Mouse (Mus musculus) cerebellum, adult 11-12 months (tissue): ENCODE measurements around the gene Birc5.

Source experiments
- DNase-seq: peaks from one replicate; pipeline ENCODE4 v3.0.0; 2022

Birc5 gene

GRCm38 (mm10) chr11:117857462-117857861 lies 8.4 kb downstream of the Birc5 start:
- no peak for DNase-seq

- DNase-seq = no peak
Measured at GRCm38 (mm10) chr11:117858392-117858791, 9.3 kb downstream of the Birc5 start.

- no peak for DNase-seq
Measured at GRCm38 (mm10) chr11:117860601-117861000, 11.6 kb downstream of the Birc5 start, which contains the start of gene Tmem235. Gene Tmem235, plus strand, starts transcription at chr11:117860752.

GRCm38 (mm10) chr11:117863174-117863856 lies 14.3 kb downstream of the Birc5 start:
- no peak for DNase-seq

- no peak for DNase-seq
Measured at GRCm38 (mm10) chr11:117864805-117865204, 15.8 kb downstream of the Birc5 start.

GRCm38 (mm10) chr11:117865988-117866387 lies 16.9 kb downstream of the Birc5 start:
- DNase-seq = no peak

GRCm38 (mm10) chr11:117870688-117871365 lies 21.8 kb downstream of the Birc5 start:
- DNase-seq = peak; percentile 86

GRCm38 (mm10) chr11:117871376-117871775 lies 22.3 kb downstream of the Birc5 start:
- no peak for DNase-seq

GRCm38 (mm10) chr11:117871911-117872584 lies 23.0 kb downstream of the Birc5 start:
- DNase-seq = no peak

- DNase-seq = peak; percentile 87
Measured at GRCm38 (mm10) chr11:117872861-117873608, 24.0 kb downstream of the Birc5 start, which contains the start of gene Tha1. Gene Tha1, minus strand, starts transcription at chr11:117873481.

GRCm38 (mm10) chr11:117874419-117874818 lies 25.4 kb downstream of the Birc5 start:
- DNase-seq = no peak

GRCm38 (mm10) chr11:117875681-117876080 lies 26.6 kb downstream of the Birc5 start:
- no peak for DNase-seq

- peak; percentile 42 for DNase-seq
Measured at GRCm38 (mm10) chr11:117877917-117878745, 29.1 kb downstream of the Birc5 start.

GRCm38 (mm10) chr11:117878892-117879291 lies 29.8 kb downstream of the Birc5 start:
- DNase-seq = no peak

- DNase-seq = no peak
Measured at GRCm38 (mm10) chr11:117879676-117880075, 30.6 kb downstream of the Birc5 start.

- peak; percentile 53 for DNase-seq
Measured at GRCm38 (mm10) chr11:117880336-117880976, 31.4 kb downstream of the Birc5 start.

- DNase-seq = no peak
Measured at GRCm38 (mm10) chr11:117880977-117881358, 31.9 kb downstream of the Birc5 start.

- no peak for DNase-seq
Measured at GRCm38 (mm10) chr11:117881787-117882186, 32.7 kb downstream of the Birc5 start.

GRCm38 (mm10) chr11:117882208-117882607 lies 33.2 kb downstream of the Birc5 start:
- DNase-seq = no peak

GRCm38 (mm10) chr11:117886000-117886399 lies 36.9 kb downstream of the Birc5 start:
- no peak for DNase-seq

- no peak for DNase-seq
Measured at GRCm38 (mm10) chr11:117888168-117888852, 39.3 kb downstream of the Birc5 start.
